Mouse (Mus musculus): ENCODE data around the gene Ftsj3. TPM values are rescaled to one million over a fixed set of nuclear protein-coding genes. Genes with fewer than 3 reads are reported as not detected.
A peak's percentile ranks its signal among the peaks of the same experiment; 100 is the strongest.
"Not testable (repeated sequence)": the region's sequence is repeated elsewhere in the genome, so short reads cannot be mapped to it uniquely, and the experiment has no call there.

Ftsj3 gene
- polyA plus RNA-seq, 1 experiment from 2014 or later = 39.7 TPM

GRCm38 (mm10) chr11:106220603-106221002 is 35.3 kb downstream of the Ftsj3 start:
- no peak for ATAC-seq (replicated peaks)
- Histone ChIP-seq H3K36me3 (peaks cover 12% of the 10 kb centered on the region), H3K4me2 (replicated peaks) (no peak overlapping the region), H3K27me3 (no peaks in the 10 kb centered on the region), H3K4me1 (peaks cover 32% of the 10 kb centered on the region), H3K9ac (replicated peaks) (no peak overlapping the region), H3K4me3 (no peak overlapping the region), H3K27ac (replicated peaks) (no peak overlapping the region), H3K9me3 (no peaks in the 10 kb centered on the region)
- 98% methylated on average over 3 of the region's 3 CpGs for WGBS

GRCm38 (mm10) chr11:106216730-106217490 is 39.0 kb downstream of the Ftsj3 start, which contains the start of gene Ddx42:
Gene Ddx42, plus strand, starts transcription at chr11:106216926.
- H3K27ac ChIP-seq (replicated peaks) = peak within 1 kb of the TSS; percentile 98
- ATAC-seq (replicated peaks) = peak; percentile 96
- H3K9ac ChIP-seq (replicated peaks) = peak within 1 kb of the TSS; percentile 96
- H3K4me1 ChIP-seq = peaks cover 43% of the 10 kb centered on the region
- peak within 1 kb of the TSS; percentile 64 for H3K4me2 ChIP-seq (replicated peaks)
- no peaks in the 10 kb centered on the region for H3K27me3 ChIP-seq
- H3K4me3 ChIP-seq = peak within 1 kb of the TSS; percentile 78
- no peaks in the 10 kb centered on the region for H3K9me3 ChIP-seq
- under 1% methylated on average over 70 of the region's 70 CpGs for WGBS
- H3K36me3 ChIP-seq = peaks cover 11% of the 10 kb centered on the region

GRCm38 (mm10) chr11:106215927-106216729 is 39.8 kb downstream of the Ftsj3 start, which contains the start of gene Ccdc47:
Gene Ccdc47, minus strand, starts transcription at chr11:106216344.
- peak within 1 kb of the TSS; percentile 98 for H3K27ac ChIP-seq (replicated peaks)
- peak within 1 kb of the TSS; percentile 96 for H3K9ac ChIP-seq (replicated peaks)
- ATAC-seq (replicated peaks) = peak; percentile 98
- no peaks in the 10 kb centered on the region for H3K9me3 ChIP-seq
- peak within 1 kb of the TSS; percentile 78 for H3K4me3 ChIP-seq
- H3K4me1 ChIP-seq = peaks cover 43% of the 10 kb centered on the region
- H3K27me3 ChIP-seq = no peaks in the 10 kb centered on the region
- peaks cover 18% of the 10 kb centered on the region for H3K36me3 ChIP-seq
- peak within 1 kb of the TSS; percentile 64 for H3K4me2 ChIP-seq (replicated peaks)
- under 1% methylated on average over 46 of the region's 46 CpGs for WGBS

- Histone ChIP-seq H3K9me3 (no peaks in the 10 kb centered on the region), H3K9ac (replicated peaks) (peak overlapping the region; percentile 84), H3K36me3 (peaks cover 23% of the 10 kb centered on the region), H3K27ac (replicated peaks) (peak overlapping the region; percentile 98), H3K4me1 (peaks cover 43% of the 10 kb centered on the region), H3K4me2 (replicated peaks) (peak overlapping the region; percentile 64), H3K27me3 (no peaks in the 10 kb centered on the region), H3K4me3 (peak overlapping the region; percentile 78)
- no peak for ATAC-seq (replicated peaks)
- WGBS = 29% methylated on average over 7 of the region's 7 CpGs
These were observed 40.4 kb downstream of the Ftsj3 start for GRCm38 (mm10) chr11:106215450-106215859.

- Histone ChIP-seq H3K4me3 (peak overlapping the region; percentile 78; the same call in 1 of the 2 replicates), H3K9me3 (no peaks in the 10 kb centered on the region), H3K4me2 (replicated peaks) (peak overlapping the region; percentile 64), H3K4me1 (peaks cover 38% of the 10 kb centered on the region), H3K27me3 (no peaks in the 10 kb centered on the region), H3K36me3 (peaks cover 29% of the 10 kb centered on the region), H3K27ac (replicated peaks) (no peak overlapping the region), H3K9ac (replicated peaks) (no peak overlapping the region)
- no peak for ATAC-seq (replicated peaks)
- 85% methylated on average over 5 of the region's 5 CpGs for WGBS
These were observed 41.0 kb downstream of the Ftsj3 start for GRCm38 (mm10) chr11:106214856-106215255.

GRCm38 (mm10) chr11:106212771-106213170 is 43.1 kb downstream of the Ftsj3 start:
- Histone ChIP-seq H3K4me2 (replicated peaks) (no peak overlapping the region), H3K36me3 (peaks cover 47% of the 10 kb centered on the region), H3K9me3 (no peaks in the 10 kb centered on the region), H3K4me3 (no peak overlapping the region), H3K9ac (replicated peaks) (no peak overlapping the region), H3K27me3 (no peaks in the 10 kb centered on the region), H3K4me1 (peaks cover 19% of the 10 kb centered on the region), H3K27ac (replicated peaks) (no peak overlapping the region)
- no peak for ATAC-seq (replicated peaks)
- 94% methylated on average over 8 of the region's 8 CpGs for WGBS

- no peaks in the 10 kb centered on the region for H3K9me3 ChIP-seq
- 90% methylated on average over 5 of the region's 5 CpGs for WGBS
- no peak for ATAC-seq (replicated peaks)
- H3K4me1 ChIP-seq = no peaks in the 10 kb centered on the region
- H3K4me2 ChIP-seq (replicated peaks) = no peak within 1 kb of the TSS
- H3K9ac ChIP-seq (replicated peaks) = no peak within 1 kb of the TSS
- H3K27me3 ChIP-seq = no peaks in the 10 kb centered on the region
- H3K36me3 ChIP-seq = peaks cover 89% of the 10 kb centered on the region
- no peak within 1 kb of the TSS for H3K27ac ChIP-seq (replicated peaks)
- no peak within 1 kb of the TSS for H3K4me3 ChIP-seq
These were observed 53.8 kb downstream of the Ftsj3 start, which contains the start of gene Strada for GRCm38 (mm10) chr11:106202123-106202465. Gene Strada, minus strand, starts transcription at chr11:106202168.

- Histone ChIP-seq H3K9me3 (no peaks in the 10 kb centered on the region), H3K4me1 (no peaks in the 10 kb centered on the region), H3K27me3 (no peaks in the 10 kb centered on the region), H3K4me3 (no peak overlapping the region), H3K27ac (replicated peaks) (no peak overlapping the region), H3K36me3 (peaks cover 86% of the 10 kb centered on the region), H3K4me2 (replicated peaks) (no peak overlapping the region), H3K9ac (replicated peaks) (no peak overlapping the region)
- ATAC-seq (replicated peaks) = no peak
- 94% methylated on average over 19 of the region's 19 CpGs for WGBS
These were observed 54.3 kb downstream of the Ftsj3 start for GRCm38 (mm10) chr11:106201337-106202122.

- Histone ChIP-seq H3K9ac (replicated peaks) (no peak overlapping the region), H3K4me2 (replicated peaks) (no peak overlapping the region)
These were observed 55.1 kb downstream of the Ftsj3 start for GRCm38 (mm10) chr11:106200756-106201155.

GRCm38 (mm10) chr11:106199997-106200396 is 55.9 kb downstream of the Ftsj3 start:
- not testable (repeated sequence) for ATAC-seq (replicated peaks); H3K9ac ChIP-seq (replicated peaks); H3K4me3 ChIP-seq; H3K4me1 ChIP-seq; H3K27me3 ChIP-seq; H3K4me2 ChIP-seq (replicated peaks); H3K27ac ChIP-seq (replicated peaks); H3K9me3 ChIP-seq
- WGBS = 97% methylated on average over 7 of the region's 7 CpGs
- H3K36me3 ChIP-seq = peaks cover 76% of the 10 kb centered on the region

More at GRCm38 (mm10) chr11:106200756-106201155, 55.1 kb downstream of the Ftsj3 start:
- H3K27ac ChIP-seq (replicated peaks) = no peak overlapping the region
- ATAC-seq (replicated peaks) = no peak
- WGBS = 83% methylated on average over 6 of the region's 6 CpGs
- peaks cover 83% of the 10 kb centered on the region for H3K36me3 ChIP-seq
- H3K27me3 ChIP-seq = no peaks in the 10 kb centered on the region
- H3K9me3 ChIP-seq = no peaks in the 10 kb centered on the region
- H3K4me3 ChIP-seq = no peak overlapping the region
- no peaks in the 10 kb centered on the region for H3K4me1 ChIP-seq

Measured in forebrain, embryonic 15.5 days (tissue).